Mouse (Mus musculus) liver, adult 2 months (tissue): ENCODE data around the gene Rab38.

Experiments used
- CTCF ChIP-seq: fragments of 200-500 bp; IDR thresholded peaks from 2 replicates; pipeline ENCODE4 v1.5.1; 2011; ENCODE audit warnings: low read depth, low read length, control low read depth
- POLR2A ChIP-seq: fragments of 200-500 bp; IDR thresholded peaks from 2 replicates; pipeline ENCODE4 v1.6.1; 2011; ENCODE audit warnings: low read length, control low read depth; ENCODE audit not compliant: insufficient read depth; ENCODE audit errors: extremely low read depth

DNA sequence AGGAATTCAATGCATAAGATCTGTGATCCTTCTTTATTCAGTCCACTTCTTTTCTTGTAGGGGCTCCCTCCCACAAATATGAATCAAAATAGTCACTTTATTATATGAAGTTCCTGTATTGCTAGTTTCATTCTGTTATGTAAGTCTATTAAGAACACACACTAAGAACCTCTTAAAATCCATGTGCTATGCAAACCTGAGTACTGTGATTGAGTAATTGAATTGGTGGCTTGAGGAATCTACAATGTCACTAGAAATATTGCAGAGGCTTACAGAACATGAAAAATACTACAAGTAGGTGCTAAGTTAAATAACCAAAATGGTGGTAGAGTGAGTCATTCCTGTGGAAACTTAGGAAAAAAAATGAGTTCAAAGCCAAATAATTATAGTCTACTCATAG is 10.2 kb downstream of the Rab38 start:
- TF ChIP-seq CTCF: no peak
- no peak for TF ChIP-seq POLR2A
